Mouse (Mus musculus) MEL (cell line): ENCODE measurements around the gene 2210016F16Rik.

ENCODE experiments used
- CTCF ChIP-seq, 3 experiments: IDR thresholded peaks in 2 of 3; conservative IDR thresholded peaks in 1 of 3; 2 replicates each; pipeline ENCODE4 v1.5.1; 2011 to 2012; ENCODE audit warnings: low read length in 3 of 3, low read depth in 2 of 3, mild to moderate bottlenecking in 2 of 3, improper control_type of control experiment in 1 of 3, inconsistent platforms in 1 of 3, mixed read lengths in 1 of 3, moderate library complexity in 1 of 3; ENCODE audit not compliant: control insufficient read depth in 1 of 3, insufficient read depth in 1 of 3, poor library complexity in 1 of 3, severe bottlenecking in 1 of 3
- POLR2AphosphoS2 ChIP-seq: IDR thresholded peaks from 2 replicates; pipeline ENCODE4 v1.6.1; 2011; ENCODE audit warnings: low read length, improper control_type of control experiment
- POLR2AphosphoS5 ChIP-seq: IDR thresholded peaks from 2 replicates; pipeline ENCODE4 v1.6.1; 2012; ENCODE audit warnings: low read depth, borderline replicate concordance, mild to moderate bottlenecking, inconsistent platforms, low read length, moderate library complexity, mixed read lengths

- TF ChIP-seq POLR2AphosphoS2: no peak
- TF ChIP-seq CTCF (IDR thresholded peaks at IDR 0.05 in 2 of 3, conservative IDR thresholded peaks at IDR 0.05 in 1 of 3; ENCODE audit: control insufficient read depth in 1 of 3, insufficient read depth in 1 of 3, low read depth in 2 of 3, low read length in 3 of 3, poor library complexity in 1 of 3, severe bottlenecking in 1 of 3): no peak
- TF ChIP-seq POLR2AphosphoS5: no peak
Measured at GRCm38 (mm10) chr13:58384779-58385546, at the start of gene 2210016F16Rik.
